Mouse (Mus musculus): ENCODE measurements around the gene Pde8b. TPM values are rescaled to one million over a fixed set of nuclear protein-coding genes. Genes with fewer than 3 reads are reported as not detected.

Gene Pde8b
- polyA plus RNA-seq, 1 experiment from 2014 or later: 1.5 TPM

GRCm38 (mm10) chr13:95174253-95174652, 75.9 kb downstream of the Pde8b start:
- H3K27me3 ChIP-seq (ENCODE audit: low read depth, poor library complexity, severe bottlenecking): no peaks in the 10 kb centered on the region
- H3K4me3 ChIP-seq: no peak overlapping the region
- H3K27ac ChIP-seq (replicated peaks): no peak overlapping the region
- 89% methylated on average over 6 of the region's 6 CpGs for WGBS
- H3K36me3 ChIP-seq: no peaks in the 10 kb centered on the region
- 0 out of 2 replicates have a peak, but pooled peaks cover 2% of the 10 kb centered on the region for H3K4me1 ChIP-seq
- no peak for DNase-seq (ENCODE audit: low spot score)
- no peaks in the 10 kb centered on the region for H3K9me3 ChIP-seq (replicated peaks)

DNA sequence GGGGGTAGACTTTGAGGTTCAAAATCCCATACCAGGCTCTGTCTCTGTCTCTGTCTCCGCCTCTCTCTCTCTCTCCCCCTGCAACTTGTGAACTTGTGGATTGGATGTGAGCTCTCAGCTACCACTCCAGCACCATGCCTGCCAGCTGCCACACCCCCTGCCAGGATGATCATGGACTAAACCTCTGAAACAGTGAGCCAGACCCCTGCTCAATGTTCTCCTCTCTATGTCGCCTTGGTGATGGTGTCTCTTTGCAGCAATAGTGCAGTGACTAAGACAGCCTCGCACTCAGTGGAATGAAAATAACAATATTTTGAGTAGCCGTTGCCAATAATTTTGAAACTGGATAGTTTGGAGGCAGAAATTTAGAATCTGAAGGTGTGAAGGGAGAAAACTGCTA, 77.8 kb downstream of the Pde8b start:
- no peak for DNase-seq (ENCODE audit: low spot score)
- Histone ChIP-seq H3K9me3 (replicated peaks) (no peaks in the 10 kb centered on the region), H3K27ac (replicated peaks) (no peak overlapping the region), H3K4me3 (no peak overlapping the region), H3K4me1 (no peaks in the 10 kb centered on the region), H3K27me3 (ENCODE audit: low read depth, poor library complexity, severe bottlenecking) (no peaks in the 10 kb centered on the region), H3K36me3 (no peaks in the 10 kb centered on the region)
- WGBS: 90% methylated on average over 4 of the region's 4 CpGs

- Histone ChIP-seq H3K36me3 (no peaks in the 10 kb centered on the region), H3K27ac (replicated peaks) (no peak overlapping the region), H3K4me1 (no peaks in the 10 kb centered on the region), H3K9me3 (replicated peaks) (no peaks in the 10 kb centered on the region), H3K27me3 (ENCODE audit: low read depth, poor library complexity, severe bottlenecking) (no peaks in the 10 kb centered on the region), H3K4me3 (no peak overlapping the region)
- DNase-seq (ENCODE audit: low spot score): no peak
- WGBS: 89% methylated on average over 3 of the region's 3 CpGs
Observed at GRCm38 (mm10) chr13:95160211-95160610, 89.9 kb downstream of the Pde8b start.

DNA sequence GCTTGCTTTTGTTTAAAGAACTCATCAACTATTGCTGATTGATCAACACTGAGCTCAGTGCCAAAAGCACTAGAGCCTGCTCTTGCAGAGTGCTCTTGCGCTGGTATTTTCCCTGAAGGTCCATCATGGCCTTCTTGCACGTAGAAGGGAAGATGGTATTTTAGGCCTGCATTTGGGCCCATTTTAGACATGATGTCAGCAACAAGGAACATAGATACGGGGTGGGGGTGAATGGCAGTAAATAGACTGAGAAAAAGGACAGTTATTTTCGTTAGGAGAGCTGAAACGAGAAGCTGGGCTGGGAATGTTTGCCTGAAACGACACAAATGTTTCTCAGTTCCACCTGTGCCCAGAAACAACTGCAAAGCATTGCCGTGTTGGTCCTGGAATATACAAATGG, 91.2 kb downstream of the Pde8b start:
- 92% methylated on average over 7 of the region's 7 CpGs for WGBS
- H3K27ac ChIP-seq (replicated peaks): no peak overlapping the region

DNA sequence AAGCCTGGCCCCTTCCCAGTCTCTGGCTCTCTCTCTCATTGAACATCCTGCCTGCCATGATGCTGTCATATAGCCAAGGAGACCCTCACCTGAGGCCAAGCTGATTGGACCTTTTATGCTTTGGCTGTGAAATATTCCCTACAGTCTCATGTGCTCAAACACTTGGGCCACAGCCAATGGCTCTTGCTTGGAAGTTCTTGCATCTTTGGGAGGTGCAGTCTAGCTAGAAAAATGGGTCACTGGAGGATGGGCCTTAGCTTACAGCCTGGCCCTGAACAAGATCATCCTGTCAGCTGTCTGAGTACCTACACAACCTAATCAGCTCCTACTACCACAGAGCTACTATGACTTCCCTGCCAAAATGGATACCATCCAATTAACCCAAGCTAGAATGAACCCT, 105.4 kb downstream of the Pde8b start:
- DNase-seq (ENCODE audit: low spot score): no peak
- Histone ChIP-seq H3K9me3 (replicated peaks) (peaks cover 5% of the 10 kb centered on the region; the same call in 1 of the 2 replicates), H3K36me3 (no peaks in the 10 kb centered on the region), H3K27ac (replicated peaks) (no peak overlapping the region), H3K4me1 (no peaks in the 10 kb centered on the region), H3K4me3 (no peak overlapping the region), H3K27me3 (ENCODE audit: low read depth, poor library complexity, severe bottlenecking) (no peaks in the 10 kb centered on the region)

More for the DNA sequence above, 91.2 kb downstream of the Pde8b start:
- DNase-seq (ENCODE audit: low spot score): no peak
- H3K9me3 ChIP-seq (replicated peaks): no peaks in the 10 kb centered on the region
- no peaks in the 10 kb centered on the region for H3K4me1 ChIP-seq
- H3K4me3 ChIP-seq: no peak overlapping the region
- no peaks in the 10 kb centered on the region for H3K36me3 ChIP-seq
- H3K27me3 ChIP-seq (ENCODE audit: low read depth, poor library complexity, severe bottlenecking): no peaks in the 10 kb centered on the region

DNA sequence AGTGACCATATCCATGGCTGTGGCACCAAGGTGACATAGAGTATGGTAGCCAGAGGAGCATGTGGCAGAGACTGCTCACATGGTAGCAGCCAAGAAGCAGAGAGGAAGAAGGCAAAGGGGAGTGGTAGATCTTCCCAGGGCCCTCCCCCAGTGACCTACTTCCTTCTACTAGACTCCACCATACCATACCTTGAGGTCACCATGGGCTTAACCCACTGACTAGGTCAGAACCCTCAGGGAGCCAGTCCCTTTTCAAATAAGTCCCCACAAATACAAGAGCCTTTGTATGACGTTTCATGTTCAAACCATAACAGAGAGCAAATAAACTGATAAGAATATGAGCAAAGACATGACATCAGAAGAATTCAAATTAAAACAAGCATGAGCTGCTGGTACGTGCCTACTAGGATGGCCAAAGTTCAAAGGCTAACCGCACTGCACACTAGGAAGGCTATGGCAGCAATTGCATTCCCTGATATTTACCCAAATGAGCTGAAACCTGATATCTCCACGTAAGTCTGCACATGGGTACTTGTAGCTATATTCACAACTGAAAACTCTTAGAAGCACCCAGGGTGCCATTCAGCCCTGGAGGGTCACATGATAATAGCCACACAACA, 109.6 kb downstream of the Pde8b start:
- H3K4me1 ChIP-seq: no peaks in the 10 kb centered on the region
- WGBS: 84% methylated on average over 4 of the region's 4 CpGs
- no peaks in the 10 kb centered on the region for H3K36me3 ChIP-seq
- no peak overlapping the region for H3K4me3 ChIP-seq
- no peak overlapping the region for H3K27ac ChIP-seq (replicated peaks)
- no peak for DNase-seq (ENCODE audit: low spot score)
- peaks cover 5% of the 10 kb centered on the region; the same call in 1 of the 2 replicates for H3K9me3 ChIP-seq (replicated peaks)
- no peaks in the 10 kb centered on the region for H3K27me3 ChIP-seq (ENCODE audit: low read depth, poor library complexity, severe bottlenecking)

DNA sequence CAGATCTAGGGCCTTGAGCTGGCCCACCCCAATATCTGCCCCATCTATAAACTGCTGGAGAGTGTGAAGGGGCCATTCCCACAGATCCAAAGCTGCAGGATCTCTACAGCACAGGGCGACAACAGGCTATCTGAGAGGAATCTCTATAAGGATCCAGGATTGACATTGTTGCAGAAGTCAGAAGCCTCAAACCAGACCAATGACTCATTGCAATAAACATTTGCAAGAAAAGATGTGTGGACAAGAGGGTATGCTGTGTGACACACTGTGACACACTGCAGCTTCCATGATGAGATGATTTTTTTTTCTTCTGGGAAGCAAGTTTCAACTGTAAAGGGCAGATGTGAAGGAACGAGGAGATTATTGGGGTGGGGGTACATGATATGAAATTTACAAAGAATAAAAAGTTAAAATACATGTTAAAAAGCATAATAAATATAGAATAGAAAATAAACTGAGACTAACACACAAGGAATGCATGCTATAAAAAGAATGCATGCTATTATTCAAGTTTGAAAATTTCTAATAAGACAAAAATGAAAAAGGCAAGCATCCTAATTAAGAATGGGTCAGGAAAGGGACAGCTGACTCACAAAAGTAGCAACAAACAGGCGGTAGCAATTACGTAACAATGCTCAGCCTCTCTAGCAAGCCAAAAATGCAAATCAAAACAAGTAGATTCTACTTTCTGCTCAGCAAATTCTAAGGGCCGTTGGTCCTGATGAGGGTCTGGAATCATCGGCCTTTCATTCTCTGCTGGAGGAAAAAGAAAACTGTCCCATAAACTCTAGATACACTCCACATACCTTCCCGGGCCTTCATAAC, 114.6 kb downstream of the Pde8b start:
- DNase-seq (ENCODE audit: low spot score): no peak
- no peak overlapping the region for H3K4me3 ChIP-seq
- WGBS: 92% methylated on average over 7 of the region's 7 CpGs

GRCm38 (mm10) chr13:95131848-95132247, 118.3 kb downstream of the Pde8b start:
- H3K9me3 ChIP-seq (replicated peaks): no peaks in the 10 kb centered on the region
- peaks cover 12% of the 10 kb centered on the region for H3K4me1 ChIP-seq
- 55% methylated on average over 4 of the region's 4 CpGs for WGBS
- no peaks in the 10 kb centered on the region for H3K36me3 ChIP-seq
- DNase-seq (ENCODE audit: low spot score): no peak
- H3K27ac ChIP-seq (replicated peaks): no peak overlapping the region
- H3K27me3 ChIP-seq (ENCODE audit: low read depth, poor library complexity, severe bottlenecking): no peaks in the 10 kb centered on the region
- H3K4me3 ChIP-seq: no peak overlapping the region

More for the DNA sequence above, 114.6 kb downstream of the Pde8b start:
- Histone ChIP-seq H3K27me3 (ENCODE audit: low read depth, poor library complexity, severe bottlenecking) (no peaks in the 10 kb centered on the region), H3K4me1 (peaks cover 12% of the 10 kb centered on the region), H3K36me3 (no peaks in the 10 kb centered on the region), H3K27ac (replicated peaks) (0 out of 2 replicates have a peak overlapping the region, but pooled peaks have one; percentile 23), H3K9me3 (replicated peaks) (no peaks in the 10 kb centered on the region)

DNA sequence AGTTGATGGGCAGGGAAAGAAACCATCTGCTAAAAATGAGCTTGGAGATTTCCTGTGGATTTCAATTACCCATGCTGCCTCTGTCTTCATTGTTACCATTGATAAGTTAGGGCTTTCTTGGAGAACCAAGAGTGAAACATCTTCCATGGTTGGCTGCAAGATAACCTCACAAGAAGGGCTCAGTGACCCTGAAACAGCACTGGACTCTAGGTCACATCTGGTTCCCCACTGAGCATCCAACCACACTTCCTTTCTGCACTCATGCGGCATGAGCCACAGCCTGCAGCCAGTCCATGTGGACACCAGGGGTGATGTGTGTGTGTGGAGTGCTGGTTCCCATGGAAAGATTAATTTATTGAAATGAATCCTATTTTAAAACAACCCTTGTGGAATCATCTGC, 119.1 kb downstream of the Pde8b start:
- peaks cover 12% of the 10 kb centered on the region for H3K4me1 ChIP-seq
- no peak for DNase-seq (ENCODE audit: low spot score)
- WGBS: 32% methylated on average over 1 of the region's 1 CpGs
- no peak overlapping the region for H3K4me3 ChIP-seq
- no peak overlapping the region for H3K27ac ChIP-seq (replicated peaks)
- H3K36me3 ChIP-seq: no peaks in the 10 kb centered on the region
- no peaks in the 10 kb centered on the region for H3K9me3 ChIP-seq (replicated peaks)
- no peaks in the 10 kb centered on the region for H3K27me3 ChIP-seq (ENCODE audit: low read depth, poor library complexity, severe bottlenecking)

DNA sequence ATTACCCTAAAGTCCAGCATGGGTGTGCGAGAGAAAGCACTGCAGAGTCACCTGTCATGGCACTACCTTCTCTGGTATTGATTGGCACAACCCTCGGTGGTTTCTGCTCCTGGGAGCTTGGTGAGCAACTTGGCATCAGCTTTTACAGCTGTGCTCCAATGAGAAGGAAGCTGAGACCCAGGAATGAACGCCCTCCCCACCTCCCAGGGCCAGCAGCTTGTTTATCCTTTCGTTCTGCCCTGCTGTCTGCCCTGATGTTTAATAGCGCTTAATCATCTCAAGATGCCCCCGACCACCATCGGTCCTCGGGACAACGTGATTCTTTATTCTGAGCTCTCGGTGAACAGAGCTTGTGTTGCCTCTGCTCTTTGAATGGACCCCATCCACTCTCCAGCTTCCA, 122.8 kb downstream of the Pde8b start:
- no peaks in the 10 kb centered on the region for H3K27me3 ChIP-seq (ENCODE audit: low read depth, poor library complexity, severe bottlenecking)
- DNase-seq (ENCODE audit: low spot score): no peak
- H3K9me3 ChIP-seq (replicated peaks): no peaks in the 10 kb centered on the region
- H3K36me3 ChIP-seq: no peaks in the 10 kb centered on the region
- peaks cover 12% of the 10 kb centered on the region for H3K4me1 ChIP-seq
- WGBS: 88% methylated on average over 10 of the region's 10 CpGs
- H3K4me3 ChIP-seq: no peak overlapping the region
- no peak overlapping the region for H3K27ac ChIP-seq (replicated peaks)

DNA sequence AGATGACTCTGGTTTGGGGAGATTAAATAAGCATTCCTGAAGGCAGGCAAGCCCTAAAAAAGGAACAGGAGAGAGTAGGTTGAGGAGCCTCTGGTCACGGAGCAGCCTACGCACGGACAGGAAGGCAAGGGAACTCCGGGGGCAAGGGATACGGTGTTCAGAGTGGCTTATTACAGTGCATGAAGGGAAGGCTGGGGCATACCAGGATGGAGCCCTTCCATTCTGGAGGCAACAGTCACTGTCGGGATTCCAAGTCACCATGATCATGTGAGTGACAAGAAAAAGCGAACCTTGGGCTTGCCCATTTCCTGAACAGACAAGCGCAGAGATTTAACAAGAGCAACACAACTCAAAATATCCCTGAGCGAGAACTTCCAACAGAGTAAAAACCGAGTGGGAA, 123.3 kb downstream of the Pde8b start:
- Histone ChIP-seq H3K4me1 (peaks cover 11% of the 10 kb centered on the region), H3K9me3 (replicated peaks) (no peaks in the 10 kb centered on the region), H3K27me3 (ENCODE audit: low read depth, poor library complexity, severe bottlenecking) (no peaks in the 10 kb centered on the region), H3K36me3 (no peaks in the 10 kb centered on the region), H3K27ac (replicated peaks) (no peak overlapping the region), H3K4me3 (no peak overlapping the region)
- 91% methylated on average over 10 of the region's 10 CpGs for WGBS
- DNase-seq (ENCODE audit: low spot score): no peak

GRCm38 (mm10) chr13:95125546-95126215, 124.5 kb downstream of the Pde8b start:
- Histone ChIP-seq H3K27me3 (ENCODE audit: low read depth, poor library complexity, severe bottlenecking) (no peaks in the 10 kb centered on the region), H3K9me3 (replicated peaks) (no peaks in the 10 kb centered on the region), H3K36me3 (no peaks in the 10 kb centered on the region), H3K4me1 (peaks cover 1% of the 10 kb centered on the region; the same call in 1 of the 2 replicates), H3K27ac (replicated peaks) (no peak overlapping the region), H3K4me3 (no peak overlapping the region)
- DNase-seq (ENCODE audit: low spot score): no peak
- 94% methylated on average over 4 of the region's 4 CpGs for WGBS

DNA sequence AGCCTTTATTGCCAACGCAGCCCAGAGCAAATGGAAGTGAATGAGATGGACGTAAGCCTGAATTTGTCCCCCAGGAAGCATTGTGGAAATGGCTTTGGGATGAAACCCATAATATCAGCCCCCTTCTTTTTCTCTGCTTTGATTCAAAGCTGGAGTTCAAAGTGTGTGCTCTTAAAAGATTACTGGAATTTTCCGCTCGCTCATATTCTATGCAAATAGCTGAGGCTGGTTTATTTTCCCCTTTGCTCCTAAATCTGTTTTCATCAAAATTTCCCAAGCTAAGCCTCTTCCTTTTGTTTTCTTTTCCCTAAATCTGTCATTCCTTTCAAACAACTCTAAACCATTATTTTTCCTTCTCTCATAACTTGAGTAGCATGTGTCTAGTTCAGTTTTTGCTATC, 129.6 kb downstream of the Pde8b start:
- Histone ChIP-seq H3K9me3 (replicated peaks) (no peaks in the 10 kb centered on the region), H3K36me3 (no peaks in the 10 kb centered on the region), H3K4me3 (no peak overlapping the region), H3K27ac (replicated peaks) (no peak overlapping the region), H3K4me1 (no peaks in the 10 kb centered on the region), H3K27me3 (ENCODE audit: low read depth, poor library complexity, severe bottlenecking) (no peaks in the 10 kb centered on the region)
- WGBS: 91% methylated on average over 4 of the region's 4 CpGs
- no peak for DNase-seq (ENCODE audit: low spot score)

Data from midbrain, embryonic 10.5 days (tissue).